Mouse (Mus musculus) CH12.LX (cell line): Measurements from ENCODE around the gene Sfrp4.

Experiments
- BHLHE40 ChIP-seq: IDR thresholded peaks from 2 replicates; pipeline ENCODE4 v1.6.1; 2011; ENCODE audit warnings: mild to moderate bottlenecking, low read depth, low read length, improper control_type of control experiment
- CTCF ChIP-seq, 2 experiments: IDR thresholded peaks in 1 of 2; conservative IDR thresholded peaks in 1 of 2; 2 replicates each; pipeline ENCODE4 v1.5.1; 2011 to 2012; ENCODE audit warnings: low read depth in 2 of 2, low read length in 2 of 2, improper control_type of control experiment in 1 of 2, inconsistent platforms in 1 of 2, mild to moderate bottlenecking in 1 of 2, moderate library complexity in 1 of 2
- ELF1 ChIP-seq: IDR thresholded peaks from 2 replicates; pipeline ENCODE4 v1.6.1; 2014; ENCODE audit warnings: low read depth, mild to moderate bottlenecking, inconsistent platforms, low read length, improper control_type of control experiment
- HCFC1 ChIP-seq: IDR thresholded peaks from 2 replicates; pipeline ENCODE4 v1.6.1; 2012; ENCODE audit warnings: low read depth, mild to moderate bottlenecking, inconsistent platforms, low read length, improper control_type of control experiment
- MAZ ChIP-seq: IDR thresholded peaks from 2 replicates; pipeline ENCODE4 v1.6.1; 2012; ENCODE audit warnings: low read depth, mild to moderate bottlenecking, inconsistent platforms, low read length, improper control_type of control experiment, moderate library complexity
- MXI1 ChIP-seq: IDR thresholded peaks from 2 replicates; pipeline ENCODE4 v1.6.1; 2011; ENCODE audit warnings: mild to moderate bottlenecking, low read depth, low read length, improper control_type of control experiment
- NRF1 ChIP-seq: IDR thresholded peaks from 2 replicates; pipeline ENCODE4 v1.6.1; 2014; ENCODE audit warnings: low read depth, mild to moderate bottlenecking, inconsistent platforms, low read length, improper control_type of control experiment, moderate library complexity
- PAX5 ChIP-seq: IDR thresholded peaks from 2 replicates; pipeline ENCODE4 v1.6.1; 2012; ENCODE audit warnings: low read length, inconsistent platforms, mixed read lengths
- POLR2A ChIP-seq: IDR thresholded peaks from 2 replicates; pipeline ENCODE4 v1.6.1; 2011; ENCODE audit warnings: low read depth, mild to moderate bottlenecking, improper control_type of control experiment, low read length

DNA sequence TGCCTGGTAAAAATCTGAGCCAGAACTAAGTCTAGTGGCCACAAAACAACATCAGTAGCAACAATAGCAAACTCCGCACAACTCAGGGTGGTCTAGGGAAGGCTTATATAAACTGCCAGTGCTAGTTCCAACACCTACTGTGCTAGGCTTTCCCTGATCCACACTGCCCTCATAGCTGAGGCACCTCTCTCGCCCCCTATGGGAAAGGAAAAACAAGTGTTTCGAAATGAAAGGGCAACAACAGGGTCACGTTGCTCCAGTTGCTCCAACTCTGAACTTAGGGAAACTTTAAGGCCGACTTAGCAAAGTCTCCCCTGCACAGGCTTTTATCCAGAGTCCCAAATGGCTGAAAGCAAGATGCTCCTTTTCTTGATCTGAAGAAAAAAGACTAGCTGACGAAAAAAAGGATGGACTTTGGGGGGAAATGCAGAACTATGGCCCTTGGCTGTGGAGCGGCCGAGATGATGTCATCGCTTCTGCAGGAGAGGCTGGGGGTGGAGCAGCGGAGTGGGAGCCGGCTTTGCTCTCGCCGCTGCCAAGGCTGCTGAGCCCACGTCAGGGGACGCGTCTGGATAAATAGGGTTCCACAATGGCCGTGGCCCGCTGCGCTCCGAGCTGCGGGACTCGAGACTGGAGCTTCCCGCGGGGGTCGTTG is at the start of gene Sfrp4:
- TF ChIP-seq CTCF (conservative IDR thresholded peaks at IDR 0.05 in 1 of 2, IDR thresholded peaks at IDR 0.05 in 1 of 2; ENCODE audit: low read depth in 2 of 2, low read length in 2 of 2) (peak in 1 of 2 experiments; percentile 16; a peak in 1 of 4 replicates), MXI1 (no peak), BHLHE40 (no peak), NRF1 (no peak), POLR2A (no peak), ELF1 (no peak), PAX5 (no peak), HCFC1 (no peak), MAZ (no peak)
